Mouse (Mus musculus) liver, embryonic 14.5 days (tissue): Measurements from ENCODE around the gene Gm49387.

Experiments used
- CTCF ChIP-seq: IDR thresholded peaks from 2 replicates; pipeline ENCODE4 v1.5.1; 2016; ENCODE audit warnings: antibody characterized with exemption, low read depth, control low read depth
- EP300 ChIP-seq: IDR thresholded peaks from 2 replicates; pipeline ENCODE4 v1.6.1; 2016; ENCODE audit warnings: antibody characterized with exemption, low read depth

DNA sequence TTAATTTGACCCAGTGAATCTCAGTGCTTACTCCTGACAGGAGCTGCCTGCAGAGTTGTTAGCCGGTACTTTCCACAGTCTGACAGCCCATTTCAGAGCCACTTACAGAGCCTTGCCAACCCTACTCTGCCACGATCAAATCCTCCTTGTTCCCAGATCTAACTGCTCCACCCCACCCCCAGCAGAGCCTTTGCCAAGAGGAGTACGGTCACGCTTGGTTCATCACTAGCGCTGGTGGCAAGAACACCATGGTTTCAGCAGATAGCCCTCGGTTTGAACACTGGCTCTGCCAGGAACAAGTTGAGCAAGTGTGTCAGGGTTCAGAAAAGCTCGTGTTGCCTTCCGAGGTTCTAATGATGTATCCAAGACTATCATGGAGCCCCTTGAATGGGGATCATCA is 54.2 kb downstream of the Gm49387 start:
- TF ChIP-seq CTCF = no peak
- no peak for TF ChIP-seq EP300
